Mouse (Mus musculus) kidney, postnatal 14 days (tissue): ENCODE measurements around the gene Olfr1315-ps1.

Experiments
- DNase-seq: peaks from one replicate; pipeline ENCODE4 v3.0.0; 2022; ENCODE audit warnings: mixed read lengths

Olfr1315-ps1 gene

DNA sequence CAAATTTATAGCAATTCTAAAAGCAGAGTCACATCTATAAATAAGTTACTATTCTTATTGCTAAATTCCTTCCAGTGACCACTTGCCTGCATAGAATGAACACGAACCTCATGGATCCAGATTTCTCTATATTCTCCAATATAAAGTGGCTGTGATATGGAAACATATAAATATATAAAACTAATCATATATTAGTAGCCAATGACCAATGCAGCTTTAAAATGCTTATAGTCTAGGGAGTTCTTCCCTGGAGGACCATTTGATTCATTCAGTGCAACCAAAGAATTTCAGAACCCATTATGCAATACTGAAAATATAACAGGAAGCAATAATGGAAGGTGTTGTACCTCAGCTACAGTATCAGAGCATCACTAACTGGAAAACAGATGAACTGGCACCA, at the start of gene Olfr1315-ps1:
TSS of gene Olfr1315-ps1 (minus strand) at position 101 of the 400 bp plus-strand sequence.
- DNase-seq, result no peak

DNA sequence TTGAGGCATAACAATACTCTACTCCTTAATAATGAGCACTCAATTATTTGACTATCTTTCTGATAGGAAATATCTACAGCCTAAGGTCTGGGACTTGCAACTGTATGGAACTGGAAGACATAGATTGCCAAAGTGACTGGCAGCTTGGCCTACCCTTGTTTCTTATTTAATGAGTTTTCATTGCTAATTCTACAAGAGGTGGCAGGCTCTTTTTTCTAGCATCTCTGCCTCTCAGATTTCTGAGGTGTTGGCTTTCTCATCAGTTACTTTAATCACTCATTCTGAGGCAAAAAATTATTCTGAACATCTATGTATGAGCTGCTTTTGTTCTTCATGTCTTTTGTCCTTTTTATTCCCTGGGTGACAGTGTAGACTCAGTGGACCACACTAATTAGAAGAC, 38.7 kb upstream of the Olfr1315-ps1 start, which contains the start of gene Olfr1318:
TSS of gene Olfr1318 (plus strand) at position 301 of the 400 bp plus-strand sequence.
- no peak for DNase-seq

DNA sequence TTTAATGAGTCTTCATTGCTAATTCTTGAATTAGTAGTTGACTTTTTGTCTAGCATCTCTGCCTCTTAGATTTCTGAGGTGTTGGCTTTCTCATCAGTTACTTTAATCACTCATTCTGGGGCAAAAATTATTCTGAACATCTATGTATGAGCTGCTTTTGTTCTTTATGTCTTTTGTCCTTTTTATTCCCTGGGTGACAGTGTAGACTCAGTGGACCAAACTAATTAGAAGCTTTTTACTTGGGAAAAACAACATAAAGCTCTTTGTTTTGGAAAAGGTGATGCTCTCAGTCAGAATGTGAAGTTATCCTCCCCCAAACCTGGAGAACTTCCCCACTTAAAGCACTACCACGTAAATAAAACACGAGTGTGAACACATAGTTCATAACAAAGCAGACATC, 24.8 kb upstream of the Olfr1315-ps1 start, which contains the start of gene Olfr1317:
TSS of gene Olfr1317 (plus strand) at position 301 of the 400 bp plus-strand sequence.
- DNase-seq, result no peak

DNA sequence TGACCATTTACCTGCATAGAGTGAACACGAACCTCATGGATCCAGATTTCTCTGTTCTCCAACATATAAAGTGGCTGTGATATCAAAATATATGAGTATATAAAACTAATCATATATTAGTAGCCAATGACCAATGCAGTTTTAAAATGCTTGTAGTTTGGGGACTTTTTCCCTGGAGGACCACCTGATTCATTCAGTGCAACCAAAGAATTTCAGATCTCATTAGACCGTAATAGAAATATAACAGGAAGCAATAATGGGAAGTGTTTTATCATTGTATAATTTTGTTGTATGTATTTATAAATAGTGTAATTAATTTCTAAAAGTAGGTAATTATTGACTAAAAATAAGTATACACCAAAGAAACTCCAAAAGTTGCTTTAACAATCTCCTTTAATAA, 19.6 kb upstream of the Olfr1315-ps1 start, which contains the start of gene Olfr1316:
TSS of gene Olfr1316 (minus strand) at position 101 of the 400 bp plus-strand sequence.
- no peak for DNase-seq

DNA sequence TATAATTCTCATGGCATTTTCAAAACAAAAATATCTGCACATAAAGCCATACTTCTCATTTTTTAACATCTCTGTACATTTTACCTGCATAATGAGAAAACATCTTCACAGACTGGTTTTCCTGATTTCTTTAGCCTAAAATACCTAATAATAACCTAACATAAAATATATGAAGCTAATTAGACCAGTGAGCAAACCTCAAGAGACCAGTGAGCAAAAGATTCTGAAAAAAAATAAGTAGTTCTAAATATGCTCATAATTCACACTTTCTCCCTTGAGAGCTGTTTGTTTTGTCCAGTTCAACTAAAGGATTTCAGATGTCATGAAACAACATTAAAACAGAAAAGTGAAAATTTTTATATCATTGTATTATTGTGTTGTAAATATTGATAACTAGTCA, 18.6 kb downstream of the Olfr1315-ps1 start, which contains the start of gene Olfr1314:
TSS of gene Olfr1314 (minus strand) at position 101 of the 400 bp plus-strand sequence.
- no peak for DNase-seq

DNA sequence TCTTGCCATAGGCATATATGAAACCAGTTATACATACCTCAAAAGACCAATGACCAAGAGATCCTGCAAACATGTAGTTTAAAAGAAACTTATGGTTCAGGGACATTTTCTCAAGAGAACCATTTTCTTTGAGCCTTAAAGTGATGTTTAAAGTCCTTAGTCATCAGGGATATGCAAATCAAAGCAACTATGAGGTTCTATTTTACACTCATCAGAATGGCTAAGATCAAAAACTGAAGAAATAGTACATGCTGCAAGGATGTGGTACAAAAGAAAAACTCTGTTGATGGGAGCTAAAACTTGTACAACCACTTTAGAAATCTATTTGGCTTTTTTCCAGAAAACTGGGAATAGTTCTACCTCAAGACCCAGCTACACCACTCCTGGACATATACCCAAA, 37.5 kb downstream of the Olfr1315-ps1 start, which contains the start of gene Olfr1313:
TSS of gene Olfr1313 (minus strand) at position 101 of the 400 bp plus-strand sequence.
- no peak for DNase-seq
